Mouse (Mus musculus): ENCODE measurements around the gene 1700029P11Rik.
"Not testable (repeated sequence)": the region's sequence is repeated elsewhere in the genome, so short reads cannot be mapped to it uniquely, and the experiment has no call there.

1700029P11Rik gene

GRCm38 (mm10) chr15:81957598-81957997 is 22.7 kb upstream of the 1700029P11Rik start:
- no peak for DNase-seq (ENCODE audit: low spot score in 2 of 2)

GRCm38 (mm10) chr15:81958906-81959305 is 21.4 kb upstream of the 1700029P11Rik start:
- no peak for DNase-seq (ENCODE audit: low spot score in 2 of 2)

- DNase-seq (ENCODE audit: low spot score in 2 of 2), result peak; percentile 94 to 97
These were observed 19.9 kb upstream of the 1700029P11Rik start, which contains the start of gene Pmm1 for GRCm38 (mm10) chr15:81960171-81961077. Gene Pmm1 (minus strand): TSS chr15:81960930.

- no peak for DNase-seq (ENCODE audit: low spot score in 2 of 2)
These were observed 19.3 kb upstream of the 1700029P11Rik start for GRCm38 (mm10) chr15:81961078-81961451.

- no peak for DNase-seq (ENCODE audit: low spot score in 2 of 2)
These were observed 16.1 kb upstream of the 1700029P11Rik start for GRCm38 (mm10) chr15:81964262-81964661.

GRCm38 (mm10) chr15:81964980-81965545 is 15.3 kb upstream of the 1700029P11Rik start:
- DNase-seq (ENCODE audit: low spot score in 2 of 2), result no peak

- no peak for DNase-seq (ENCODE audit: low spot score in 2 of 2)
These were observed 14.1 kb upstream of the 1700029P11Rik start for GRCm38 (mm10) chr15:81966062-81966829.

- DNase-seq (ENCODE audit: low spot score in 2 of 2), result no peak
These were observed 12.5 kb upstream of the 1700029P11Rik start for GRCm38 (mm10) chr15:81967821-81968220.

- DNase-seq (ENCODE audit: low spot score in 2 of 2), result no peak
These were observed 11.9 kb upstream of the 1700029P11Rik start for GRCm38 (mm10) chr15:81968447-81968846.

- no peak for DNase-seq (ENCODE audit: low spot score in 2 of 2)
These were observed 11.2 kb upstream of the 1700029P11Rik start for GRCm38 (mm10) chr15:81969173-81969572.

GRCm38 (mm10) chr15:81969635-81970034 is 10.7 kb upstream of the 1700029P11Rik start:
- DNase-seq (ENCODE audit: low spot score in 2 of 2), result not testable (repeated sequence)

GRCm38 (mm10) chr15:81970498-81970897 is 9.8 kb upstream of the 1700029P11Rik start:
- DNase-seq (ENCODE audit: low spot score in 2 of 2), result not testable (repeated sequence)

- not testable (repeated sequence) for DNase-seq (ENCODE audit: low spot score in 2 of 2)
These were observed 5.2 kb upstream of the 1700029P11Rik start for GRCm38 (mm10) chr15:81975156-81975555.

- no peak for DNase-seq (ENCODE audit: low spot score in 2 of 2)
These were observed 1.8 kb downstream of the 1700029P11Rik start for GRCm38 (mm10) chr15:81982173-81982572.

- DNase-seq (ENCODE audit: low spot score in 2 of 2), result no peak
These were observed 5.2 kb downstream of the 1700029P11Rik start for GRCm38 (mm10) chr15:81985267-81986161.

GRCm38 (mm10) chr15:81987646-81988045 is 7.3 kb downstream of the 1700029P11Rik start, which contains the start of gene Xrcc6:
Gene Xrcc6 (plus strand): TSS chr15:81987835.
- DNase-seq (ENCODE audit: low spot score in 2 of 2), result no peak

- peak; percentile 42 to 91 for DNase-seq (ENCODE audit: low spot score in 2 of 2)
These were observed 9.2 kb downstream of the 1700029P11Rik start for GRCm38 (mm10) chr15:81989371-81990062.

GRCm38 (mm10) chr15:81990549-81990948 is 10.2 kb downstream of the 1700029P11Rik start:
- no peak for DNase-seq (ENCODE audit: low spot score in 2 of 2)

- no peak for DNase-seq (ENCODE audit: low spot score in 2 of 2)
These were observed 13.7 kb downstream of the 1700029P11Rik start for GRCm38 (mm10) chr15:81993992-81994391.

GRCm38 (mm10) chr15:82004257-82004656 is 23.9 kb downstream of the 1700029P11Rik start:
- DNase-seq (ENCODE audit: low spot score in 2 of 2), result no peak
